Mouse (Mus musculus) gastrocnemius, postnatal 4 days (tissue): ENCODE results near the gene Gmip. TPM values are rescaled to one million over a fixed set of nuclear protein-coding genes. Genes with fewer than 3 reads are reported as not detected.

Source experiments
- DNase-seq, 2 experiments: peaks; one replicate each; pipeline ENCODE4 v3.0.0; 2021 to 2022; ENCODE audit warnings: low spot score in 2 of 2, mixed read lengths in 2 of 2
- long read RNA-seq, 2 experiments: library from polyadenylated mRNA; stranded (forward); transcript quantifications; one replicate each; pipeline ENCODE4 v2.0.0; 2021
- total RNA-seq, 2 experiments: library from RNA; stranded (reverse); gene quantifications; 2 replicates each; pipeline ENCODE4 v1.2.3; 2021

The Gmip gene
- 10 to 100 TPM; 10.3 to 11.6 TPM for total RNA-seq
- long read RNA-seq, experiment 1, partial matches to known transcripts = 1 of 7 reads
- long read RNA-seq, experiment 1, other reads (novel, unspliced or antisense) = 4 of 7 reads
- long read RNA-seq, experiment 2, partial matches to known transcripts = 0 of 10 reads
- long read RNA-seq, experiment 2, other reads (novel, unspliced or antisense) = 8 of 10 reads

- peak; percentile 64 to 80 for DNase-seq
Observed at GRCm38 (mm10) chr8:69808094-69808863, at the start of gene Gmip. Gene Gmip (plus strand): TSS chr8:69808679.

DNA sequence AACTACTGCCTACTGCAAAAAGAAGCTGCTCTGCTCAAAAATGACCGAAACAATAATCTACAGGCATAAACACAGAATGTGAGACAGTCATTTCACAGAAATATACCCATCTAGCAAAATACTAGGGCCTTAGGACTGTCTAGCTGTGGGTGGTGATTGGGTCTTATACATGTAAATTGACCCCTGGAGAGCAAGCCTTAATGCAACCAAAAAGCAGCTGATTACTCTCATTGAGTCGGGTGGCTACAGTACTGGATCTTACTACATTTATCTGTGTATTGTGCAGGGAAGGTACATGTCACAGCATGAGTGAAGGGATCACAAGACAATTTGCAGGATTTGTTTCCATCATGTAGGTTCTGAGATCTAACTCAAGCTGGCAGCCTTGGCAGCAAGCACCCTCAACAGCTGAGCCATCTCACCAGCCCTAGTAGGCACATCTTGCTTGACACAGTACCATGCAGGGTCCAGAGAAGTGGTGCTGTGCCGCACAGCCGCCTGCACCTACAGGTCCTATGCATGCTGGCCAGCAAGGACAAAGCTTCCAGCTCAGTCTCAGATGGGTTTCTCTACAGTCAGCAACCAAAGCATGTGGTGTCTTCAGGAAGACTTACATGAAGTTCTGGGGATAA is 46.5 kb upstream of the Gmip start:
- DNase-seq = no peak

DNA sequence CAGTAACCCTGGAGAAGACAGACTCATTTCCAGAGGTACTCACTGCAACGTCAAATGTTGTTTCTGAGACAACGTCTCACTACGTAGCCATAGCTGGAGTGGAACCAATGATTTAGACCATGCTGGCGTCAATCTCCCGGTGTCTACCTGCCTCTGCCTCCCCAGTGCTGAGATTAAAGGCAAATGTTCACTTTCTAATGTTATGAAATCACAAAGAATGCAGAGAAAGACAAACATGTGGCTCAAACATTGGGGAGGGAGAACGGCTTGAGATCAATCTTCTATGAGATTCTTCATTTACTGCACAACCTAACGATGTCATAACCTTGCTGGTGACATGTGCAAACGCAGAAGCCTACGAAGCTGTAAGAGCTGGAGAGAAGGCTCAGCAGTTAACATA is 37.3 kb upstream of the Gmip start:
- no peak for DNase-seq

DNA sequence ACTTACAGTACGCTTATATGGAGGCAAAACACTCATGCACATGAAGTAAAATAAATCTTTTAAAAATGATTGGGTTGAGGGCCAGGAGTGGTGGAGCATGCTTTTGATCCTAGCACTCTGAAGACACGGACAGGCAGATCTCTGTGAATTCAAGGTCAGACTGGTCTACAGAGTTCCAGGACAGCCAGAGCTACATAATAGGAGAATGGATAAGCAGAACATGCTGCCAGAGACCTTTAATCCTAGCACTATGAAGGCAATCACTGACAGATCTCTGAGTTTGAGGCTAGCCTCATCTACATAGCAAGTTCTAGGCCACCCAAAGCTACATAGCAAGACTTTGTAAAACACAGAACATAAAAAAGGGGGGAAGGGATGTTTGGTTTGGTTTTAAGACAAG is 36.4 kb upstream of the Gmip start:
- DNase-seq = no peak

- peak; percentile 66 to 85 for DNase-seq
Observed at GRCm38 (mm10) chr8:69774503-69775148, 33.9 kb upstream of the Gmip start, which contains the start of gene Gm20422. Gene Gm20422 (minus strand): TSS chr8:69774886.

- DNase-seq = no peak
Observed at GRCm38 (mm10) chr8:69775149-69775534, 33.3 kb upstream of the Gmip start.

GRCm38 (mm10) chr8:69777111-69777510 is 31.4 kb upstream of the Gmip start:
- DNase-seq = no peak

- DNase-seq = no peak
Observed at GRCm38 (mm10) chr8:69789105-69789504, 19.4 kb upstream of the Gmip start.

GRCm38 (mm10) chr8:69789731-69790130 is 18.7 kb upstream of the Gmip start:
- no peak for DNase-seq

DNA sequence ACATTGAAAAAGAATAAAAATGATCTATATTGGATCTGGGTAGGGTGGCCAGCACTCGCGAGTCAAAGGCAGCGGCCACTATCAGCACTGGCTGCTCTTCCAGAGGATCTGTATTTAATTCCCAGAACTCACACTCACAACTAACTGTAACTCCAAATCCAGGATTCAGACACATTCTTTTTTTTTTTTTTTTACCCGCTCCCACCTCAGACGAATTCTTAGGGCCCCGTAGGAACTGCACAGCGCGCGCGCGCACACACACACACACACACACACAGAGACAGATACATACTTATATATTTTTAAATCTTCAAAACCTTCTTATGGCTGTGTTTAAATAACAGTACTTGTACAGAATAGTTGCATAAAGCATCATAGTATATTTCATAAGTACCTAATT is 18.1 kb upstream of the Gmip start:
- DNase-seq = no peak

- peak; percentile 78 to 90 for DNase-seq
Observed at GRCm38 (mm10) chr8:69790773-69791367, 17.6 kb upstream of the Gmip start, which contains the start of the genes Atp13a1 and Zfp866. Gene Atp13a1 (plus strand): TSS chr8:69791163. Gene Zfp866 (minus strand): TSS chr8:69791178.

- no peak for DNase-seq
Observed at GRCm38 (mm10) chr8:69791415-69792068, 16.9 kb upstream of the Gmip start.

DNA sequence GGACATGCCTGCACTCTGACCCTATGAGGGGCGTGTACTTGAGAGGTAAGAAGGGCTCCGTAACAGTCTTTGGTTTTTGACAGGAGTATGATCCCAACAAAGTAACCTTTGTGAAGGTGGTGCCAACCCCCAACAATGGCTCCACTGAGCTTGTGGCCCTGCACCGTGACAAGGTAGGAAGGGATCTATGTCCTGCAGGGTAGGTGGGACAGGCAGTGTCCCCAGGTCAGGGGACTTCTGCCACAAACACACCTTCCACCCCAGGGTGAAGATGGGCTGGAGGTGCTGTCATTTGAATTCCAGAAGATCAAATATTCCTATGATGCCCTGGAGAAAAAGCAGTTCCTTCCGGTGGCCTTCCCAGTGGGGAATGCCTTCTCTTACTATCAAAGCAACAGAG is 14.8 kb upstream of the Gmip start:
- no peak for DNase-seq

GRCm38 (mm10) chr8:69794096-69794495 is 14.4 kb upstream of the Gmip start:
- no peak for DNase-seq

DNA sequence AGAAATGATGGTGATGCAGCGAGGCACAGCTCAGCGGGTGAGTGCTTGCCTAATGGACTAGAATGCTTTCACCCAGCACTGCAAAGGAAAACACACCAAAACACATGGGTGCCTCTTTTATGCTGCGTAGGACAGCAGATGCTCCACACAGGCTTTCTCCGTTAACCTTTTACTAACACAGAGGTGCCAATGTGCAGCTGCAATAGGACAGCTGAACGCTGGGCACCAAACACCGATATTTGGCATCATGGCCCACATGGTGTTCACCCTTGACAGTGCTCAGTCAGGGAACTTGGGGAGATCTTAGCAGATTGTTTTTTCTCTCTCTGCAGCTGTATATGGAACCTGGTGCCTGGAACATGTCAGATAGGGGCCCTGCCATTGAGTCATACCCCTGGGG is 13.6 kb upstream of the Gmip start:
- no peak for DNase-seq

- no peak for DNase-seq
Observed at GRCm38 (mm10) chr8:69796721-69797345, 11.6 kb upstream of the Gmip start.

- DNase-seq = no peak
Observed at GRCm38 (mm10) chr8:69797661-69798060, 10.8 kb upstream of the Gmip start.

DNA sequence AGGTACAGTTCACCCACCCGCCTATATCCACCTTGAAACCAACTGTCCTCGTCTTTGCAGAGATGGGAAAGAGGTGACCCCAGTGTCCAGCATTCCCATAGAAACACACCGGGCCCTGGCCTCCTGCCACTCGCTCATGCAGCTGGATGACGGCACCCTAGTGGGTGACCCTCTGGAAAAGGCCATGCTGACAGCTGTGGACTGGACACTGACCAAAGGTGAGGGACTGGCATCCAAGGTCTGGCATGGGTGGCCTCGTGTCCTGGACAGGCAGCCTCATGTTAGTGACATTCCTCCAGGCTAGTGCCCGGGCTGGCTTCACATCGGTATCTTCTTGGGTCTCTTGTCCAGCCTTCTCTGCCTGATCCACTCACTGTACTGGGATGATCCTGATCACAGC is 9.2 kb upstream of the Gmip start:
- DNase-seq = no peak

GRCm38 (mm10) chr8:69799946-69800345 is 8.5 kb upstream of the Gmip start:
- DNase-seq = no peak

DNA sequence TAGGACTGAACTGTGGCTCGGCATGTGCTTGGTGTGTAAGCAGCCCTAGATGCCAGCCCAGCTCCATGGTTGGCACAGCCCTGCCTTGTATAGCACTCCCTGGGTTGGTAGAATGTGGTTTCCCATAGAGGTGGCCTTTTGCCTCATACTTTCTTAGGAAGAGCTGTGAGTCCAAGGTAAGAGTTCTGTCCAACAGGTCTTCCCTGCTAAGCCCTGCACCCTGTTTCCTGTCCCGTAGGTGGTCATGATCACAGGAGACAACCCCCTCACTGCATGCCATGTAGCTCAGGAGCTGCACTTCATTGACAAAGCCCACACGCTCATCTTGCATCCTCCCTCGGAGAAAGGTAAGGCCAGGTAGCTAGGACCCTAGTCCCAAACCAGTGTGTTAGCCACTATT is 6.7 kb upstream of the Gmip start:
- DNase-seq = no peak
